Mouse (Mus musculus): Measurements from ENCODE around the gene Nr6a1.
A peak's percentile ranks its signal among the peaks of the same experiment; 100 is the strongest.

Gene Nr6a1

DNA sequence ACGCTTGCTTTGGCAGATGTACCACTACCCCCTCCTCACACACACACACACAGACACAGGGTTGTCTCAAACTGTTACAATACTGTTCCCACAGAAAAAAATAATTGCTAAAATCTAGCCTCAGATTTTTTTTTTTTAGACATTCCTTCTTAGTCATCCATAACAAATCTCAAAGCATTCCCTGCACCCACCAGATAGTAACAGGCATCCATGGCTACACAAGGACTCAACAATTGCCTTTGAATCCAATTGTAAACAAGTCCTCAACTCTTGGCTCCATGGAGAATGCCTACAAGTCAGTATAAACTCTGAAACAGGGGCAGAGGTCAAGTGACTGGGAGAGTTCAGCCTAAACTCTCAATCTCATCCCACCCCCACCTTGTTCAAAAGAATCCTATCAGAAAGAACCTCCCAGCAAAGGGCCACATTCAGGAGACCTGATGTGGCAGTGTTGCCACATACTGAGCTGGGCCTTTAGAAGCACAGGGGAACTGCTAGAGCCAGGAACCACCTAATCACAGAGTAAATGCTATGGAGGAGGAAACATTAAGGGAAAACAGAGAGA, 52.9 kb downstream of the Nr6a1 start:
- no peak for DNase-seq (ENCODE audit: low spot score in 2 of 2)

GRCm38 (mm10) chr2:38872730-38873129, 54.8 kb downstream of the Nr6a1 start:
- DNase-seq (ENCODE audit: low spot score in 2 of 2): no peak

DNA sequence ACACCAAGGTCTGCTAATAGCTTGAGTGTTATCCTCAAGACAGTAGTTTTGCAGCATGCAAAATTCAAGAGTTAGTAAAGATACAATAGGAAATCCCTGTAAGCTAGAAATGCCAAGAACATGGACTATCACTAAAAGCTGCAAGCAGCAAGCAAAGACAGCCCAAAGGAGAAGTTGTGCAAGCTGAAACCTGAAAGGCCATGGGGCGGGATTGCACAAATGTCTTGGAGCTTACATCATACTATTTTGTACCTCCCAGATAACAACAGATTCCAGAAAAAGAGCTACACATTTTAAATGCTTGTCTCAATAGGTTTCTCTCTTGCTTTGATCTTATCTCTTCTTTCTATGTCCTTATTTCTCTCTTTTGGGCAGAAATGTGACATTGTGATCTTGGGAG, 60.8 kb downstream of the Nr6a1 start:
- DNase-seq (ENCODE audit: low spot score in 2 of 2): no peak

- no peak for DNase-seq (ENCODE audit: low spot score in 2 of 2)
These were observed 63.5 kb downstream of the Nr6a1 start for GRCm38 (mm10) chr2:38864011-38864410.

DNA sequence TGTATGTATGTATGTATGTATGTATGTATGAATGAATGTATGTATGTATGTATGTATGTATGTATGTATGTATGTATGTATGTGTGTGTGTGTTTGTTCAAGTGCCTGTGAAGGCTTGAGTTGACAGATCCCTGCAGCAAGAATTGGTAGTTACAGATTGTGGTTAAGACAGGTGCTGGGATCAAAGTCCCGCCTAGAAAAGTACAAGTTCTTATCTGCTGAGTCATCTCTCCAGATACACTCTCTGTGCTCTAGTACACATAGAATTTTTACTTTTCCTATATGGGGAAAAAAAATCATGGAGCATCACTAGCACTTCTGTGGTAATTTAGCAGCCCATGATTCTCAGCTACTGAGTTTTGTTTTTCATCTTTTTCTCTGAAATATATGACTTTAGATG, 75.7 kb downstream of the Nr6a1 start:
- no peak for DNase-seq (ENCODE audit: low spot score in 2 of 2)

DNA sequence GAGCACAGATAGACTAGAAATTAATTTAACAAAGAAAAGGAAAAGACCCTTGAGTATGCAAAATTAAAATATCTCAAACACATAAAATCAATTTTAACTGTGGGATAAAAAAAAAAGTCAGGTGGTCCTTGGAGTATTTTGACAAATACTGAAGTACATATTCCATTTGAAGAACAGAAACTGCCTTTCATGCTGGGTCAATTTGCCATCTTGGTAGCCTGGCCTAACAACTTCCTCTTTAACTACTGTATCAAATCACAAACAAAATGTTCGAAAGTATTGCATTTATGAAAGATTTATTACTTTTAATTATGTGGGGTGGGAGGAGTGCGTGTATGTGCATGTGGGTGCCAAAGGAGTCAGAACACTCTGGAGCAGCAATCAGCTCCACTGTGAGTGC, 81.2 kb downstream of the Nr6a1 start:
- no peak for DNase-seq (ENCODE audit: low spot score in 2 of 2)

- DNase-seq (ENCODE audit: low spot score in 2 of 2): no peak
These were observed 92.0 kb downstream of the Nr6a1 start for GRCm38 (mm10) chr2:38835489-38835888.

GRCm38 (mm10) chr2:38831976-38832375, 95.5 kb downstream of the Nr6a1 start:
- DNase-seq (ENCODE audit: low spot score in 2 of 2): no peak

DNA sequence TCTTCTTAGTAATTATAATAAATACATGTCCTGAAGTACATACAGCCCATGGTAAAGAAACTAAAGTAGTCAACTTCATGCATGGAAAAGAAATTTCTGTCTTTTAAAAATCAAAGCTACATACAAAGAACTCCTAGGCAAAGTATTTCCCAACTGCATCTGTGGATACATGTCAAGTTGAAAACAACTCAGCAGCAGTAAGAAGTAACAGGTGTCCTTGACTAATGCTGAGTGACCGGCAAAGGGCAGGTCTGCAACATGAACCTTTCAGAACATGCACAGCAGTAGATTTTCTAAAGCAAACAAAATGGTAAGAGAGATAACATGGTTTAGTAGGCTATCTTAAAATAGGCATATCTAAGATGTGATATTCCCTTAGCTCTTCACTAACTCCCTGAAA, 98.0 kb downstream of the Nr6a1 start:
- no peak for DNase-seq (ENCODE audit: low spot score in 2 of 2)

DNA sequence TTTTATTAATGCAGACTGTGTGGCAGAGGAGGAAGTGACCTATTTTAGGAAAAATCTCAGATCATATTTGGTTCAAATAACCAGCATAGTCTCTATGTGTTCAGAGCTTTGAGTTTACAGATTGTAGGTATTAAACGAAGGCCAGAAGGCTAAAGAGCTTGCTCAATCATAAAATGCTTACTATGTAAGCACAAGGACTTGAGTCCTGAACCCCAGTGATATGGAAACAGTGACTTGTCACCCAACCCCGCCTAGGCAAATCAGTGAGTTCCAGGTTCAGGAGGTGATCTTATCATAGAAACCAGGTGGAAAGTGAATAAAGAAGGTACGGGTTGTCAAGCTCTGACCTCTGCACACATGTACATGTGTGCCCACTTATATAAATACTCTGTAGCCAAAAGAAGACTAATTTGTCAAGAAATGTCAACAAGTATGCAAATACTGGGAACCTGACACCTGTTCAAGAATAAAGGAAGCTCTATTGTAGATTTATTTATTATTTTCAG, 99.6 kb downstream of the Nr6a1 start:
- DNase-seq (ENCODE audit: low spot score in 2 of 2): no peak

DNA sequence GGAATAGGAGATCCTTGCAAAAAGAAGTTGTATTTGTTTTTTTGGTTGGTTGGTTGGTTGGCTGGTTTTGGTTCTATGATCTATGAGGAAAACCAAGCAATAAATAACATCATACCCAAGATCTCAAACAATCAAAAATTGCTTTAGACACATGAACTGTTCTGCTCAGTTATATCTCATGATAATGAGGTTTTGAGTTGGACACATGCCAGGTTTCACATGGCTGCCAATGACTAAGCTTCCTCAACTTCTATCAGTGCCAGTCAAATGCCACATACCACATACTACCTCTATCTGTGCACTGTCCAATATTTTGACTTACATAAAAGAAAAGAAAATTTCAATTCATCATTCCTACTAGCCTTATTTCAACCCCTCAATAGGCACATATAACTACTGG, 101.3 kb downstream of the Nr6a1 start:
- no peak for DNase-seq (ENCODE audit: low spot score in 2 of 2)

- peak; percentile 13 to 14 for DNase-seq (ENCODE audit: low spot score in 2 of 2)
These were observed 102.4 kb downstream of the Nr6a1 start for GRCm38 (mm10) chr2:38824791-38825768.

DNA sequence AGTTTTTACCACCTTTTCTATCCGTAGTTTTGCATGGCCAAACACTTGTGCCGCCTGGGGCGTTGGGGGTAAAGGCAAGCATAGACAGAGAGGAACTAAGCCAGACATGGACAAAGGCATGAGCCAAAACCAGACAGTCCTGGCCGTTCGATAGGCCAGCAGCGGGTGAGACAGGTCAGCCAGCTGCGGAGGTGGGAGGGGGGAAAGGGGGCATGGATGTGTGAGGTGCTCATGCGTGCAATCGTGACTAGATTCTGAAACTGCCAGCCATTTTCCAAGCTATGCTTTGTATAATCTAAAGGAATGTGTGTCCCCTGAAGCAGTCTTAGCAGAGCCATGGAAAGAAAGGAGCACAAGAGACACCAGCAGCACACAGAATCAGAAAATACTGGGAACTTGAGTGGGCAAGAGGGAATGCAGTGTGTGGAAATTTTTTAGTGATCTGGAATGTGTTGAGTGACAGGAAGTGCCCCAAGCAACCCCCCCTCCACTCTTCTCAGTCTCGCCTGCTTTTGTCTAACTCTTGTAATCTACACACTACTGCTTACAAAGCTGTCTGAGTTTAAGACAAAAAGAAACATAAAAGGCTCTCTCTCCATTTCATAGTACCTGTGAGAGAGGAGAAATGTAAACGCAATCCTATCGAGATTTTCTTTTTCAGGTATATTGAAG, 103.4 kb downstream of the Nr6a1 start:
- DNase-seq (ENCODE audit: low spot score in 2 of 2): peak; percentile 12 to 42

DNA sequence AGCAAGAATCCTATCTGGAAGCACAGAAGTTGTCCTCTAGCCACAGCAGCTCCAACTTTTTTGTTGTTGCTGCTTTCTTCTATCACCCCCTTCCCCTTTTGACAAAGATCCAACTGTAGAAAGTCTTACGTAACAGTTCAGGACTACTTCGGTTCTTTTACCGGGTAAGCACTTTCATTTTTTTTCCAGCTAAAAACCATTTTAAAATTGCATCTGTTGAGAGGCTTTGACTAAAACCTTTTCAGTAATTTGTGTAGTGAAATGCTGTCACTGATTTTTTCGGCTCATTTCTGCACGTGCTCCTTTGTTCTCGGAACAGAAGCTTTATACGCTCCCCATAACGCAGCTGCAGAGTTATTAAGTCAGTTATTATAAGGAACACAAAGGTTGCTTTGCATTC, 104.1 kb downstream of the Nr6a1 start:
- DNase-seq (ENCODE audit: low spot score in 2 of 2): no peak

GRCm38 (mm10) chr2:38822995-38823394, 104.5 kb downstream of the Nr6a1 start:
- DNase-seq (ENCODE audit: low spot score in 2 of 2): peak in 1 of 2 experiments; percentile 54

DNA sequence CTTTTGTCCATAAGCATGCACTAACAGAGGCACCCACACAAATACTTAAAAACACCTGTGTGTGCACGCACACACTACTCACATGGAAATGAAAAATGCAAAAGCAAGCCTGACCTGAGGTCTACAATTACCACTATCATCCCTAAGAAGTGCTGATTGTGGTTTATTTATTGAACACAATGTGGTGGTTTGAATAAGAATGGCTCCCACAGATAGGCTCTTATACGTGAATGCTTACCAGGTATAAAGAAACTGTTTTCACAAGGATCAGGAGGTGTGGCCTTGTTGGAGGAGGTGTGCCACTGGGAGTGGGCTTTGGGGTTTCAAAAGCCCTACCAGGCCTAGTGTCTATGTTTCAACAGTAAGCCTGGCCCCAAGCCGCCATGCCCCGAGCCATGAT, 110.0 kb downstream of the Nr6a1 start:
- no peak for DNase-seq (ENCODE audit: low spot score in 2 of 2)

GRCm38 (mm10) chr2:38797087-38797624, 130.3 kb downstream of the Nr6a1 start:
- peak; percentile 54 to 79 for DNase-seq (ENCODE audit: low spot score in 2 of 2)

DNA sequence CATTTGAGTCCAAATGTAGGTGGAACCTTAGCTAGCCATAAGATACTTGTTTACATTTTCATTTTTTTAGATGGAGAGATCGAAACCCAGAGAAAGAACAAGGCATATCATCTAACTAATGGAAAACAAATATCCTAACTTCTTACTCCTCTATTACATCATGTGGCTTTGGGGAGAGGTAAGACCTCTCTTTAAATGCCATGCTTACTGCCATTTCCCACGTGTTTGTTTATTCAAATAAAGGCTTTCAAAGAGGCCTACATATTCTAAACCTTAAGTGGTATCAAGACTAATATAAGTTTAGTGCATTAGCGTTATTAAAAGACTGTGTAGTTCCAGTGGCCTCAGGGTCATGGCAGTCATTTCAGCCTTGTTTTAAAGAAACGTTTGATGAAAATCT, 140.2 kb downstream of the Nr6a1 start:
- DNase-seq (ENCODE audit: low spot score in 2 of 2): no peak

DNA sequence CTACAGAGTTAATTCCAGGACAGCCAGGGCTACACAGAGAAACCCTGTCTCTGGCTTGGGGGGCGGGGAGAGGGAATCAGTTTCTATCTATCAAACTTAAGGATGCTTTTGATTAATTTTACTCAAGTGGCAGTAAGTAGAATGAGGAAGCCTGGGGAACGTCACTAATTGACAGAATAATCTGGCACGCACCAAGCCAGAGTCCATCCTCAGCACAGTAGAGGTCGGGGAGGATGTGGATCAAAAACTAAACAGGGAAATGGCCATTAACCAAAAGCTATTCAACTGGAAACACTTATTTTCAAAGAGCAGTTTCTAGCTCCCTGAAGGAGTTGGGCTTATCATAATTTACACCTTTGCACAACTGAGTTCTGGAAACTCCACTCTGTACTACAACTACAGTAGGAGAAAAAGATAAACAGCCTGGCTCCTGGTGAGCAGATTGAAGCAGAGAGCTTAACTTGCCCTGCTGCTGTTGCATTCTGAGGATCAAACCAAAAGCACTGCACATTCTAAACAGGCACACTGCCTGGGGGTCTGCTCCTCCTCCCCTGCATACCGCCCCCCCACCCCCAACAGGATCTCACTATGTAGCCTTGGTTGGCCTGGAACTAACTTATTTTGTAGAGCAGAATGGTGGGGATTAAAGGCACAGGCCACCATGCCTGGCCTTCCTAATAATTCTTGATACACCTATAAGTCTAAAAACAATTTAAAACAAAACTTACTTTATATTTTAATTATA, 141.1 kb downstream of the Nr6a1 start:
- no peak for DNase-seq (ENCODE audit: low spot score in 2 of 2)

DNA sequence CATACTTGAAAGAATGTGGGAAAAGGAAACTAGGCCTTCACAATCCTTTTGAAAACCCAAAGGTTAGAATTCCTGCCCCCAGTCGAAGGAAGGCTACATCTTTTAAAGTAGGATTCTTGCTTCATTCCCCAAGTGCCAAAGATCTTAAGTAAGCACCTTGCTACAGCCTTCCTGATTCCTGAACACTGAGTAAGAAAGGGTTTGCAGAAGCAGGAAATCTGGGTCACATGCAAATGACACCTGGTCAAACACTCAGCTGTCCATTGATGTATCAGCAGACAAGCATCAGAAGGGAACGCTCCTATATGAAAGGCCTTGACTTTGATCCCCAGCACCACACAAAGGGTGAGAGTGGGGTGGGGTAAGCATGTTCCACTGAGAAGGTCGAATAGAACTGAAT, 142.4 kb downstream of the Nr6a1 start:
- no peak for DNase-seq (ENCODE audit: low spot score in 2 of 2)

DNA sequence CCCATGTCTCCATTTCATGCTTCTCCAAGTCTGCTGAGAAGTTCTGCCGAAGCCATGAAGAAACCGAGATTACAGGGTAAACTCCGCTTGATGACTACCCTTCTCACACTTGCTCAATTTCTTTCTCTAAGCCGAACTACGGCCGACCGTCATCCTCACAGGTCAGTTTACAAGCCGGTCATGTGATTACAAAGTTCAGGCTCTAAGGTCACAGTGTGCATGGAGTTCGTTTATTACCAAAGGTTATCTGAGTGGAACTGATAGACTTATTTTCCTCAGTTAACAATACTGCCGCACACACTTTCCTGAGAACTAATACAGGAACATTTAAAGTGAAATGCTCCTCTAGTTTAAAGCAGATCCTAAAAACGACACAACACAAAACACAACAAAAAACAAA, 143.1 kb downstream of the Nr6a1 start:
- no peak for DNase-seq (ENCODE audit: low spot score in 2 of 2)

GRCm38 (mm10) chr2:38783364-38783763, 144.1 kb downstream of the Nr6a1 start:
- DNase-seq (ENCODE audit: low spot score in 2 of 2): no peak
